Mouse (Mus musculus) embryo, embryonic 10 days (tissue): Measurements from ENCODE around the gene Cdca8.
"Not testable (repeated sequence)": the region's sequence is repeated elsewhere in the genome, so short reads cannot be mapped to it uniquely, and the experiment has no call there.

Experiments
- DNase-seq: peaks from one replicate; pipeline ENCODE4 v3.0.0-alpha.2; 2015; ENCODE audit warnings: low spot score

Gene Cdca8

GRCm38 (mm10) chr4:124939211-124939610, at the start of gene Cdca8:
Gene Cdca8, minus strand, starts transcription at chr4:124939311.
- not testable (repeated sequence) for DNase-seq

GRCm38 (mm10) chr4:124988382-124988781, 49.3 kb upstream of the Cdca8 start:
- DNase-seq, result peak; percentile 49

DNA sequence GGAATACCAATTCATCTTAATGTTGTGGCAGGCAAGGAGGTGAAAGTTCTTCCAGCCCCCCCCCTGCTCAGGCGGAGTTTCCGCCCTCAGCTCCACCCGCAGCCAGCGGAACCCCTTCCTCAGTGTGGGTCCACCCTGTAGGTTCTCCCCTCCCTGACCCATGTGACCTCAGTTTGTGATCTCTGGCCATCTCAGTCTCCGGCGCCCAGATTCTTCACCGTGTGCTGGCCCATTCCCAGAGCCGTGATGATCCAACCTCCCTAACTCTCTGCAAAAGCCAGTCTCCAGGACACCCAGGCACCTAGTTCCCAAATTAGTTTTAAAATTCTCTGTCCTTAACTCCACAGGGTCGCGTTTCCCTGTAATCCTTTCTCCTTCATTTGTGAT, 48.6 kb upstream of the Cdca8 start:
- no peak for DNase-seq

- no peak for DNase-seq
These were observed 47.9 kb upstream of the Cdca8 start for GRCm38 (mm10) chr4:124986739-124987710.

GRCm38 (mm10) chr4:124985671-124986602, 46.8 kb upstream of the Cdca8 start, which contains the start of gene Rspo1:
Gene Rspo1, plus strand, starts transcription at chr4:124986430.
- DNase-seq, result peak; percentile 56

DNA sequence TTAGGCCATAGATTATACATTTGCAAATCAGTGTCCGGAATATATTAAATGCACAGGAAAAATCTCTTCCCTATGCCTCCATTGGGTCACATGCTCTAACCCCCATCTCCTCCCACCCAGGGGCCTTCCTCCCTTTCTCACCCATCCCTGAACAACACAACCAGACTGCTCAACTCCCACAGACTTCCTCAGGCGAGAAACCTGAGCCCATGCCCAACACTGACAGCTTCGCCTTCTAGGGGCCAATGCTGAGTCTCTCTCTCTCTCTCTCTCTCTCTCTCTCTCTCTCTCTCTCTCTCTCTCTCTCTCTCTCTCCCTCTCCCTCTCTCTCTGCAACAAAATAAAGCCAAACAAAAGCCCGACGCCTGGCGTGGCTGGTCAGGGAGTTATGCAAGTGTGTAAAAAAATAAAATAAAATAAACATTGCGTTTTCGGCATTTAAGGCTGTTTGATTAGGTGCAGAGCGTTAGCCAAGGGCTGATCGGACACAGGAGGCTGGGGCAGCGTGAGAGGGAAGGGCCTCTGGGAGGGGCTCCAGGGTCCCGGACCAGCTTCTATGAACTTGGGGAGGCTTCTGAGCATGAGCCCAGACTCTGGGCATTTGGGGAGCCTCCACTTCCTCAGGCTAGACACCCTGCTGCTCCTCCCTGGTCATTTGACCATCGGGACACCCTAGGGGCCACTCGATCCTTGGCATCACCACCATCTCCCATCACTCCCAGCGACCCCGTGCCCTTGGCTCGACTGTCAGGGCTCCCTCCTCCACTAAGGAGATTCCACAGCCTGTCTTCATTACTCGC, 46.0 kb upstream of the Cdca8 start:
- DNase-seq, result no peak

GRCm38 (mm10) chr4:124983893-124984526, 44.9 kb upstream of the Cdca8 start:
- no peak for DNase-seq

DNA sequence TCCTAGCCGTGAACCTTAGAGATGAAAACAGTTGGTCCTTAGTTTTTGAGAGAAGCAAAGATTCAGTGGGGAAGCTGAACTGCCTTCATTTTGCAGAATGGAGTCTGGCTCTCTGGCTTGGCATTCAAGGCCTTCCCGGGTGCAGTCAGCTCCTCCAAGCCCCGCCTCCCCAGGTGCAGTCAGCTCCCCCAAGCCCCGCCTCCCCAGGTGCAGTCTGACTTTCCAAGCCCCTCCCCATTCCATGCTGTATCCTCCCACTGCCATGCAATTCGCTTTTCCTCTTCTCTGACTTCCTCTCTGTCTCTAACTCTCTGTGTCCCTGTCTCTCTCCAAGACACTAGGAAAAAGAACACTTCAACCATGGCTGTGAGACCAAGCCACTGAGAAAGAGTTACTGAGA, 39.1 kb upstream of the Cdca8 start:
- no peak for DNase-seq

- DNase-seq, result peak; percentile 53
These were observed 34.2 kb upstream of the Cdca8 start for GRCm38 (mm10) chr4:124973296-124973695.

GRCm38 (mm10) chr4:124972316-124972715, 33.2 kb upstream of the Cdca8 start:
- peak; percentile 71 for DNase-seq

GRCm38 (mm10) chr4:124971094-124971493, 32.0 kb upstream of the Cdca8 start:
- DNase-seq, result no peak

DNA sequence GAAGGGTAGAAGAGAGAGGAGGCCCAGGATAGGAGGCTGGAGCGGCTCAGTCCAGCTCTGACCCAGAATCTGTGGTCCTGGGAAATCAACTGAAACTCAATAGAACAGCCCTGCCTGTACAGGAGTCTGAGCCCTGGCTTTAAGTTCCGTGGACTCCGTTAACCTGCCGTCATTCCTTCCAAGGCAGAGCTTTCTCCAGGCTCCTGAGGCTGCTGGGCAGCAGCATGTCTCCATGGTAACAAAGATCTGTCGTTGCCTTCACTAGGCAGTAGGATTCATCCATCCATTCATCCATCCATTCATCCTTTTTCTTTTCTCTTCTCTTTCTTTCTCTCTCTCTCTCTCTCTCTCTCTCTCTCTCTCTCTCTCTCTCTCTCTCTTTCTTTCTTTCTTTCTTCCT, 31.6 kb upstream of the Cdca8 start:
- DNase-seq, result no peak

- no peak for DNase-seq
These were observed 31.1 kb upstream of the Cdca8 start for GRCm38 (mm10) chr4:124970194-124970593.

DNA sequence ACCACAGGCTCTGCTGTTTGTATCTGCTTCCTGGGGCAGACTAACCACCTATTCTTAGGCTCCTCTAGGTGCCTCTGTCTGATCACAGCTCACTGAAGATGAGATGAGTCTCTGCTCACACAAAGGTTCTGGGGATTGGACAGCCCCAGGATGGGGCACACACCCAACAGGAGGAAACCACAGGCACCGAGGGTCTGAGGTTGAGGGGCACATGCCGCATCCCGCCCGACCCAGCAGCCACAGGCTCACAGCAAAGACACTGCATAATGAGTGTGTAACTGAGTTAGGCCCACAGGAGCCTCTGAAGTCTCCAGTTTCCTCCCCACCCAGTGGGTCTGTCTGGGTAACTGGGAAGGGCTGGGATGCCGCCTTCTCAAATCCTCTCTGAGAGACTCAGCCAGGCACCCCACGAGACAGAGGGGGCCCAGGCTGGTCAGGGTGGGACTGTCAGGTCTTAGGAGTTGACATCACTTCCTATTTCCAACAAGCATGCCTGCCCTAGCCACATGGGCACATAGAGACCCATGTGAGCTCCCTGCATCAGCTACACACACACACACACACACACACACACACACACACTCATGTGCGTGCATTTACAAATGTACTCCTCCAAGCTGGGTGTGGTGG, 30.2 kb upstream of the Cdca8 start:
- no peak for DNase-seq

GRCm38 (mm10) chr4:124968711-124969110, 29.6 kb upstream of the Cdca8 start:
- DNase-seq, result no peak

DNA sequence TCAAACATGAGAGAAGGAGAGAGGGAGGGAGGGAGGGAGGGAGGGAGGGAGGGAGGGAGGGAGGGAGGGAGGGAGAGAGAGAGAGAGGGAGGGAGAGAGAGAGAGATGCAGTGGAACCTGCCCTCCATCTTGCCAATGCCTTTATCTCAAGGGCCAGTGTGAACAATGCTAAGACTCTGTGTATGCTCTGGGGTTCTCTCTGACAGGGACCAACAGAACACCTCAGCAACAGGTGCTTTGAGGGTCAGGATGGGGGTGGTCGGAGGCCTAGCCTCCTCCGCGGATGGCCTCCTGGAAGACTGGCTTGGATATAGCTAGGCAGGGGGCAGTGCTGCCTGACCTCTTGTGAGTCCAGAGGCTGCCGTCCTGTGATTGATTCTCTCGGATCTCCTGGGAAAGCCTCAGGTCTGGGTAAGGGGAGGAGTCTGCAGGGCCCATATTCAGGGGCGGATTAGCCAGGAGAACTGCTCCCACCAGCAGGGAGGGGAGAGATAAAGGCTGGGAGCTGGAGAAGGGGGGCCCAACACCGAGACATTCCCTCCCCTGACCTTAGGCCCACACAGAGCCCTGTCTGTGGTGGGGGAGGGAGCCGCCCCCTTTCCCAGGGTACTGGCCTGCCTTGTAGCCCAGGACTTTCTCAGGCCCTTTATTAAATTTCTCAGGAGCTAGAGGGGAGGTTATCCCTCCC, 25.9 kb upstream of the Cdca8 start:
- DNase-seq, result peak; percentile 84

DNA sequence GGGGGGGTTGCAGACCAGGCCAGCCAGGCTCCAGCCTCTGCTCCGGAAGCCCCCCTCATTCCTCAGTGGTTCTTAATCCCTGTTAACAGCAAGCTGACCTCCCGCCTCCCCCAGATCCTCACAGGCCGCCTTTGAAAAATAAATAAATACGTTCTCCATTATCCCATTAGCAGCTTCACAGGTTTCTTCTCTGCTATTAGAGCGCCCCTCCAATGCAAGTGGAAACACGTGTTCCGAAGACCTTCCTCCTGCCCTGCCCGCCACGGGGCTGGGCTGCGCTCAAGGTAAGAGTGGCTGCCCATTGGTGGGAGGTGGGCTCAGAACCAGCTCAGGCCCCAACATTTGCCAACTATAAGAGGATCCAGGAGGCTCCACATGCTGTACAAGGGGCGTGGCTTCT, 23.5 kb upstream of the Cdca8 start:
- no peak for DNase-seq

GRCm38 (mm10) chr4:124960940-124961339, 21.8 kb upstream of the Cdca8 start:
- no peak for DNase-seq

- no peak for DNase-seq
These were observed 20.0 kb upstream of the Cdca8 start for GRCm38 (mm10) chr4:124959062-124959461.

DNA sequence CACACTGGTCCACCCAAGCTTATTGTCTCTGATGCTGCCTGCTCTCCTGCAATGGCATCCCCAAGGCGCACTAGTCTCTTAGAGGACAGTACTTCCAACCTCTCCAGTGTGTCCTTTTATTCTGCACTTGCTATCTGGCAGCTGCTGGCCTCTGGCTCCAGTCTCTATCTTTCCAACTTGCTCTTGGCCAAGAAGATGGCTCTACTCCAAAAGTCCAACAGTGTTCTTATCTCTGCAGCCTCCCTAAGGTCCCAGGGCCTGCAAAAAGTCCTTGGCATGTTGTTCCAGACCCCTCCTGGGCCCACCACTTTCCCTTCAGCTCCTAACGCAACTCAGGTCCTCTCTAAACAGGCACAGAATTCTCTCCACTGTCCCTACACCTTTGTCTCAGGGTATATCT, 18.2 kb upstream of the Cdca8 start:
- DNase-seq, result no peak
